Mouse (Mus musculus) left cerebral cortex, adult 2 months (tissue): ENCODE data around the gene Pacrg. TPM values are rescaled to one million over a fixed set of nuclear protein-coding genes. Genes with fewer than 3 reads are reported as not detected.
A peak's percentile ranks its signal among the peaks of the same experiment; 100 is the strongest.

ENCODE experiments used
- DNase-seq, 2 experiments: peaks; one replicate each; pipeline ENCODE4 v3.0.0; 2021 to 2022; ENCODE audit warnings: low spot score in 2 of 2, mixed read lengths in 1 of 2; ENCODE audit errors: extremely low spot score in 1 of 2
- H3K27ac ChIP-seq: fragments of 200-600 bp; 2 replicates; pipeline ENCODE4 v1.8.1; 2022
- H3K4me3 ChIP-seq: fragments of 200-600 bp; 2 replicates; pipeline ENCODE4 v1.8.1; 2022
- CTCF ChIP-seq: fragments of 200-600 bp; IDR thresholded peaks from 2 replicates; pipeline ENCODE4 v1.8.1; 2022; ENCODE audit warnings: antibody characterized with exemption, mild to moderate bottlenecking, moderate library complexity
- intact Hi-C: fragments of 180-260 bp; cut with DNase I; formaldehyde crosslinking; loops from one replicate; pipeline ENCODE4 v1.15.1; 2025
- total RNA-seq, 2 experiments: library from RNA; stranded (reverse); gene quantifications; 2 replicates each; pipeline ENCODE4 v1.2.3; 2021

Pacrg gene
- total RNA-seq, 2 experiments from 2014 or later = 15.2 to 19.8 TPM

- Histone ChIP-seq H3K27ac (no peak overlapping the region), H3K4me3 (no peak overlapping the region)
- DNase-seq = no peak
- no peak for TF ChIP-seq CTCF
- intact Hi-C loops = no loop called here
Observed at GRCm38 (mm10) chr17:10365501-10366482, 474.3 kb downstream of the Pacrg start.

GRCm38 (mm10) chr17:10363151-10363550 lies 477.0 kb downstream of the Pacrg start:
- intact Hi-C loops = no loop called here

GRCm38 (mm10) chr17:10361882-10362291 lies 478.2 kb downstream of the Pacrg start:
- TF ChIP-seq CTCF = no peak
- H3K27ac ChIP-seq = no peak overlapping the region

More at GRCm38 (mm10) chr17:10363151-10363550, 477.0 kb downstream of the Pacrg start:
- H3K4me3 ChIP-seq = no peak overlapping the region
- DNase-seq = no peak
- no peak for TF ChIP-seq CTCF
- H3K27ac ChIP-seq = no peak overlapping the region

DNA sequence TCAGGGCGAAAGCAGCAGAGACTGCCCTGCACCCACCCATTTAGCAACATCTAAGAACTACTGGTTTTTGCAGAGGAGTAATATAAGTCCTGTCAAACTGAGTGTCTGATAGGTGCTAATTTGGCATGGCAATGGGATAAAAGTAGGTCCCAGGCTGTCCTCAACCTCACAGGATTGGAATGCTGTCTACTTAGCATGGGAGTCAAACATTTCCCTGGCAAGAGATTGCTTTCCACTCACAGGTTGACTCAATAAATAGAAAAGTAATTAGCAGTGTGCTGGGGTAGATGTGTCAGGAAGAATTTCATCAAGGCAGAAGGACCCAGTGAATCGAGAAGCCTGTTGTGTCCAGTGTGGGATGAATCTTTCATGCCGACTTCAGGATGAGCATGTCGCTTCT lies 479.4 kb downstream of the Pacrg start:
- DNase-seq = no peak
- TF ChIP-seq CTCF = no peak
- H3K4me3 ChIP-seq = no peak overlapping the region
- no peak overlapping the region for H3K27ac ChIP-seq
- intact Hi-C loops = no loop called here

More at GRCm38 (mm10) chr17:10361882-10362291, 478.2 kb downstream of the Pacrg start:
- H3K4me3 ChIP-seq = no peak overlapping the region
- intact Hi-C loops = no loop called here
- DNase-seq = no peak

- TF ChIP-seq CTCF = no peak
- intact Hi-C loops = no loop called here
- DNase-seq = peak in 1 of 2 experiments; percentile 14
- Histone ChIP-seq H3K27ac (no peak overlapping the region), H3K4me3 (no peak overlapping the region)
Observed at GRCm38 (mm10) chr17:10359466-10359865, 480.6 kb downstream of the Pacrg start.

DNA sequence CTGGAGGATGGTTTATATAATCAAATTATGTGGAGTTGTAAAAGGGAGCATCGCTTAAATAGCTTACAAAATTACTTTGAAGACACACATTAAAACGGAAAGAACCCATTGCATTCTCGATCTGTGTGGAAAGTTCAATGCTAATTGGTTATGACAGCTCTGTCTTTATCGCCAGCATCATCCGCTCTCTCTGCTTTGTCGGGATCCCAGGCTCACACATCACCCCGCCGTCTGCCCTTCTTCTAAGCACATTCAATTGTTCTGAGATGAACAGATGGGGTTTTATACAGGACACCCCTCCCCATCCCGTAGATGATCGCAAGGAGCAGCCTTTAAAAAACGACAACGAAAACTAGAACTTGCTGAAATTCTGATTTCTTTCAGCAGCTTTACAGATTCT lies 482.8 kb downstream of the Pacrg start:
- DNase-seq = no peak
- Histone ChIP-seq H3K4me3 (no peak overlapping the region), H3K27ac (no peak overlapping the region)
- intact Hi-C loops = no loop called here
- no peak for TF ChIP-seq CTCF

GRCm38 (mm10) chr17:10356294-10356693 lies 483.8 kb downstream of the Pacrg start:
- Histone ChIP-seq H3K4me3 (no peak overlapping the region), H3K27ac (no peak overlapping the region)
- no peak for DNase-seq
- TF ChIP-seq CTCF = no peak
- intact Hi-C loops = no loop called here

- intact Hi-C loops = no loop called here
- Histone ChIP-seq H3K4me3 (no peak overlapping the region), H3K27ac (no peak overlapping the region)
- DNase-seq = no peak
- TF ChIP-seq CTCF = no peak
Observed at GRCm38 (mm10) chr17:10355746-10356145, 484.4 kb downstream of the Pacrg start.

Other genes with a start within 250 kb of the Pacrg start
- 10 to 100 TPM; 17.2 to 18.8 TPM for gene Prkn, start 73 bp upstream of the Pacrg start, total RNA-seq